Mouse (Mus musculus): ENCODE data around the gene Fam193b.
"Not testable (repeated sequence)": the region's sequence is repeated elsewhere in the genome, so short reads cannot be mapped to it uniquely, and the experiment has no call there.

Gene Fam193b

GRCm38 (mm10) chr13:55571027-55571751 lies at the start of gene Fam193b:
Gene Fam193b, minus strand, starts transcription at chr13:55571120.
- peak; percentile 79 to 87 for DNase-seq (ENCODE audit: low read depth in 1 of 2, low spot score in 2 of 2)

GRCm38 (mm10) chr13:55620275-55620674 lies 49.4 kb upstream of the Fam193b start:
- DNase-seq (ENCODE audit: low read depth in 1 of 2, low spot score in 2 of 2), result no peak

- no peak for DNase-seq (ENCODE audit: low read depth in 1 of 2, low spot score in 2 of 2)
Measured at GRCm38 (mm10) chr13:55619328-55619727, 48.4 kb upstream of the Fam193b start.

- no peak for DNase-seq (ENCODE audit: low read depth in 1 of 2, low spot score in 2 of 2)
Measured at GRCm38 (mm10) chr13:55613471-55613870, 42.6 kb upstream of the Fam193b start.

GRCm38 (mm10) chr13:55611996-55612395 lies 41.1 kb upstream of the Fam193b start:
- DNase-seq (ENCODE audit: low read depth in 1 of 2, low spot score in 2 of 2), result no peak

GRCm38 (mm10) chr13:55607624-55608006 lies 36.7 kb upstream of the Fam193b start:
- DNase-seq (ENCODE audit: low read depth in 1 of 2, low spot score in 2 of 2), result no peak

GRCm38 (mm10) chr13:55606899-55607623 lies 36.1 kb upstream of the Fam193b start:
- DNase-seq (ENCODE audit: low read depth in 1 of 2, low spot score in 2 of 2), result no peak

GRCm38 (mm10) chr13:55604606-55605005 lies 33.7 kb upstream of the Fam193b start:
- DNase-seq (ENCODE audit: low read depth in 1 of 2, low spot score in 2 of 2), result no peak

- DNase-seq (ENCODE audit: low read depth in 1 of 2, low spot score in 2 of 2), result peak; percentile 33 to 70
Measured at GRCm38 (mm10) chr13:55601611-55602010, 30.7 kb upstream of the Fam193b start.

- peak in 1 of 2 experiments; percentile 18 for DNase-seq (ENCODE audit: low read depth in 1 of 2, low spot score in 2 of 2)
Measured at GRCm38 (mm10) chr13:55600657-55601056, 29.7 kb upstream of the Fam193b start.

- peak; percentile 34 to 66 for DNase-seq (ENCODE audit: low read depth in 1 of 2, low spot score in 2 of 2)
Measured at GRCm38 (mm10) chr13:55599566-55600540, 28.9 kb upstream of the Fam193b start, which contains the start of gene B4galt7. Gene B4galt7, plus strand, starts transcription at chr13:55599896.

GRCm38 (mm10) chr13:55596802-55597201 lies 25.9 kb upstream of the Fam193b start:
- DNase-seq (ENCODE audit: low read depth in 1 of 2, low spot score in 2 of 2), result no peak

GRCm38 (mm10) chr13:55595375-55595774 lies 24.5 kb upstream of the Fam193b start:
- DNase-seq (ENCODE audit: low read depth in 1 of 2, low spot score in 2 of 2), result no peak

- no peak for DNase-seq (ENCODE audit: low read depth in 1 of 2, low spot score in 2 of 2)
Measured at GRCm38 (mm10) chr13:55593254-55593747, 22.4 kb upstream of the Fam193b start.

GRCm38 (mm10) chr13:55592512-55593253 lies 21.8 kb upstream of the Fam193b start:
- peak; percentile 88 to 89 for DNase-seq (ENCODE audit: low read depth in 1 of 2, low spot score in 2 of 2)

GRCm38 (mm10) chr13:55591961-55592490 lies 21.1 kb upstream of the Fam193b start:
- no peak for DNase-seq (ENCODE audit: low read depth in 1 of 2, low spot score in 2 of 2)

GRCm38 (mm10) chr13:55578086-55578485 lies 7.2 kb upstream of the Fam193b start:
- DNase-seq (ENCODE audit: low read depth in 1 of 2, low spot score in 2 of 2), result no peak

- not testable (repeated sequence) for DNase-seq (ENCODE audit: low read depth in 1 of 2, low spot score in 2 of 2)
Measured at GRCm38 (mm10) chr13:55576872-55577271, 6.0 kb upstream of the Fam193b start.

GRCm38 (mm10) chr13:55575932-55576331 lies 5.0 kb upstream of the Fam193b start:
- DNase-seq (ENCODE audit: low read depth in 1 of 2, low spot score in 2 of 2), result no peak

- no peak for DNase-seq (ENCODE audit: low read depth in 1 of 2, low spot score in 2 of 2)
Measured at GRCm38 (mm10) chr13:55574321-55574720, 3.4 kb upstream of the Fam193b start.

Data from monocyte, adult 2 months (primary cell).